Mouse (Mus musculus) kidney, postnatal 14 days (tissue): ENCODE data around the gene Tspan5.

Experiments used
- DNase-seq: peaks from one replicate; pipeline ENCODE4 v3.0.0; 2022; ENCODE audit warnings: mixed read lengths

Gene Tspan5

DNA sequence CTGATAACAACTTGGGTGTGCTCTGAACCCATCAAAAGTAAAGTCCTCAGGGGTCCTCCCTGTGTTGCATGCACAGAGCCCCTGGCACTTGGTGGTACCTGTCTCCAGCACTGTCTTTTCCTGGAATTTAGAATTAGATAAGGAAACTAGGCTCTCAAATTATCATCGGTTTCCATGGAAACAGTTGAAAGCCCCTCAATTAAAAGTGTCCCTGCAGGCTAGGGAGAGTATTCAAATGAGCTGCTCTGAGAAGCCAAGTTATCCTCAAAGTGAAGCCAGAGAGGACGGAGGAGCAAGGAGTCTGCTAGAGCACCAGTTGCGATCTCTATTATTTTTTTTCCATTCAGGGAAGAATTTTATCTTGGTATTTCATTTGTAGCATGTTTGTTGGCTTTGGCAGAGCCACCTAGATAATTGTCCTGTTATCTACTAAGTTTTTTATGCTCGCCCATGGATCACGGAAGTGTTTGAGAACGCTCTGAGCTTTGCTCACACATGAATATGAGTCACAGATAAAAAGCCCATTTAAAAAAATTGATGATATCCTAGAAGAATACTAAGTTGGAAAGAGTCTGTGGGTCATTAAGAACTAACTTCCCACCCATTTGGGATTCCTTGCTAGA, 139.8 kb downstream of the Tspan5 start:
- no peak for DNase-seq

GRCm38 (mm10) chr3:138886121-138886520, 144.1 kb downstream of the Tspan5 start:
- DNase-seq: no peak

- DNase-seq: no peak
These were observed 147.2 kb downstream of the Tspan5 start for GRCm38 (mm10) chr3:138889214-138889613.

DNA sequence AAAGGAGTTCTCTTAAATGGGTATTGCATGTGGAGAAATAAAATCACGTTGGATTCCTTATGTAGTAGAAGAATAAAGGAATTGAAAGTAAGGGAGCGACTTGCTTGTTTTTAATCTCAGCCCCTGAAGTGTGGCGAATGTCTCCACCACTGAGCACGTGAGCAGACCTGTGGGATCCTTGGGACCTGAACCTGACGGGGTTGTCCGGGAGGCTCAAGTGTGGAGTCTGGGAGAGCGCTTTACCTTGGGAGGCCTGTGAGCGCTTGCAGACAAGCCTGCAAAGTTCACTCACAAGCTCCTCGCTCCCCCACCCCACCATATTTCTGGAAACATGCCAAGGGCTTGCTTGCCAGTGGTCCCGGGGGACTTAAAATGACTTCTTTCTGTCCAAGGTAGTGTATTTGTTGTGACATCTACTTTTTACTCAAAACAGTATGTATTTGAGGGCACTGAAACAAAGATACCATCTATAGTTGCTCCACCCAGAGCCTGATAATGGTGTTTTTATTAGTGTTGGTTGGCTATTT, 147.8 kb downstream of the Tspan5 start:
- no peak for DNase-seq

DNA sequence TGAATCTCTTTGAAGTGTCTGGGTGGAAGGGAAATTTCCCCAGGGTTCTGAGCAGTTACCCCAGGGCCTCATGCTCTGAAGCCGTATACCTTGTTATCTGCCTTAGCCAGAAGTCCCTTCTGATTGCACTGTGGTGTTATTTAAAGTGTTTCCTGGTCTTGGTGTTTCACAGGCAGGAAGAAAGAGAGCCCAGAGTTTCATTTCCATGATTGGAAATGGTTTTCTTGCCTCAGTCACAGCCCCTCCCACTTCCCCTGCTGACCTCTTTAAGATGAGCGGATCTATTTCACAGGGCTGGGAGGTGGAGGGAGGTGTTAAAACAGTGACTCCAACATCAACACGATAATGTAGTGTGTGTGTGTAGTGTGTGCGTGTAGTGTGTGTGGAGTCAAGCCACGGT, 151.5 kb downstream of the Tspan5 start:
- DNase-seq: no peak

DNA sequence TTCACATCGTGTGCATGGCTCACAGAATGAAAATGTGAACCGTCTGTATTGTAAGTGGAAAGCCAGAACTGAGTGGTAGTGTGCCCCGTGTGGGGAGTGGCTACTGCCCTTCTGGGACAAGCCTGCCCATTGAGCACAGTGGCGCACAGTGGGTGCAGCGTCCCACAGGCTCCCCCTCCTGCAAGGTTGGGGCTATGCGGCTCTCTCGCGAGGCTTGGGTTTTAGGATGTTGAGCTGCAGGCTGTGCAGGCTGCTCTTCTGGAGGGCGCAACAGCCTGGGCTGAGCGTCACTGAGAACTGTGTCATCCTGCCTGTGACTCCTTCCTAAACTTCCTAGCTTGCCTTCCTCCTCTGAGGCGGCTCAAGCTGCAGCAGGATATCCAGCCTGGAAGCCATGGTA, 155.5 kb downstream of the Tspan5 start:
- no peak for DNase-seq

DNA sequence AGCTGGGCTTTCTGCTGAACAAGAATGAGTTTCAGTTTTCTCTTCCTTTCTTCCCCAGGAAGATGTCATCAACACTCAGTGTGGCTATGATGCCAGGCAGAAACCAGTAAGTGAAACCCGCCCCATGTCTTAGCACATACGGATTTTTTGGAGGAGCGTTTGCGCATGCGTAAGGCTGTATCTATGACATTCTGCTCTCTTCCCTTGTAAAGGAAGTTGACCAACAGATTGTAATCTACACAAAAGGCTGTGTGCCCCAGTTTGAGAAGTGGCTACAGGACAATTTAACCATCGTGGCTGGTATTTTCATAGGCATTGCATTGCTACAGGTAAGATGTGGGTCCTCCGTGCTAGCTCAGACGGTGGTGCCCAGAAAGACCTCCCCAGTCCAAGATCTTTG, 156.1 kb downstream of the Tspan5 start:
- DNase-seq: no peak

- no peak for DNase-seq
These were observed 158.7 kb downstream of the Tspan5 start for GRCm38 (mm10) chr3:138900571-138901141.

- DNase-seq: peak; percentile 41
These were observed 163.7 kb downstream of the Tspan5 start for GRCm38 (mm10) chr3:138905678-138906077.

GRCm38 (mm10) chr3:138906112-138906880, 164.3 kb downstream of the Tspan5 start:
- DNase-seq: peak; percentile 74

- no peak for DNase-seq
These were observed 167.3 kb downstream of the Tspan5 start for GRCm38 (mm10) chr3:138909313-138909712.

GRCm38 (mm10) chr3:138912504-138912903, 170.5 kb downstream of the Tspan5 start:
- no peak for DNase-seq

DNA sequence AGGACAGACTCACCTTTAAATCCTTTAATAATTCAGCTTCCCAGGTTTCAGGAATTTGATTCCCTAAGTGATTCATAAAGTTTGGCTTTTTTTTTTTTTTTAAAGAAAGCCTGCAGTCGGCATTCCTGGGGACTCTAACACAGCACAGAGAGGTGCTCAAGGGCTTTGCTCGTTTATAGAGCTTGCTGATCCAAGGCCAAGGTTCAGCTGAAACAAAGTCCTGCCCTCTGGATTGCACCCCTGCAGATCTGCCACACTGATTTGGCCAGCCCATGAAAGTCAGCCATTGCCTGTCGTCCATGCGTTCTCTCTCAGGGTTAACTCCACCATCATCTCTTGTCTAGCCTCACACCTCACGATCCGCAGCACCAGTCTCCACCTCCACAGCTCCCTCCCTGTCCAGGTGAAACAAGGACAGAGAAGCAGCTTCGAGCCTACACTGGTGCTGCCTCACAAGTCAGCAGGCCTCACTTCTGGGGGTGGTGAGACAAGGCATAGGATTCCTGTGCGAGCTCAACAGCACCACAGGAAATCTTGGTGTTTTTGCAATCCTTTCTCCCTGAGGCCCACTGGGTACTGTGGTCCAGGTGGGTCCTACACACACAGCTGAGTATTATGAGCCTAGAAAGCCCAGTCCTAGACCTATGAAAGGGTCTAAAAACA, 172.8 kb downstream of the Tspan5 start:
- peak; percentile 17 for DNase-seq

DNA sequence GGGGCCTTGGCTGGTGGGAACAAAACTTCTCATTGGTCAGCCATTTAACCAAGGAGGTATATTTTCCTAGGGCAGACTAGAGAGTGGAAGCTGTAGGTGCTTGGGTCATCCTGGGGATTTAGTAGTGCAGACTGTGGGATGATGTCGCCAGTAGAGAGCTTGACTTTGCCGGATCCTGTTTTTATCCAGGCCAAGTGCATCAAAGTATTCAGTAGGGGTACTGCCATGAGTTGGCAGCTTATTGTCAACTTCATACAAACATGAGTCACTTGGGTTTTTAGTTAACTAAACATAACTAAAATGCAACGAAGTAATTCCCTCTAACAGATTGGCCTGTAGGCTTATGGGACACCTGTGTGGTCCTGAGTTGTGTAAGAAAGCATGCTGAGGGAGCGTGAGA, 174.6 kb downstream of the Tspan5 start:
- no peak for DNase-seq

DNA sequence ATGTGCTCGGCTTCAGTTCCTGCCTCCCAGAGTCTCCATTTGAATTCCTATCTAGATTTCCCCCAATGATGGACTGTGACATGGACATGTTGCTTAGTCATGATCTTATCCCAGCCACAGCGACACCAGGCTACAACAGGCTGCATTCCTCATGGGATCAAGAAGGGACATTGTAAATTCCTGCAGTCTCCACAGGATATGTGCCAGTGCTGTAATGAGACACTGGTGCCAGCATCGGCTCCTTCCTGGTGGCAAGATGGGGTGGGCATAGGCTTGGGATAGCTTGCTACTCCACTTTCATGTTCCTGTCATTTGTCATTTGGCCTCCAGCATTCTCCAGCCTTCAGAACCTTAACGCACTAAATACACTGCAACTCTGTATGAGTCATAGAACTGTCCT, 175.0 kb downstream of the Tspan5 start:
- no peak for DNase-seq

DNA sequence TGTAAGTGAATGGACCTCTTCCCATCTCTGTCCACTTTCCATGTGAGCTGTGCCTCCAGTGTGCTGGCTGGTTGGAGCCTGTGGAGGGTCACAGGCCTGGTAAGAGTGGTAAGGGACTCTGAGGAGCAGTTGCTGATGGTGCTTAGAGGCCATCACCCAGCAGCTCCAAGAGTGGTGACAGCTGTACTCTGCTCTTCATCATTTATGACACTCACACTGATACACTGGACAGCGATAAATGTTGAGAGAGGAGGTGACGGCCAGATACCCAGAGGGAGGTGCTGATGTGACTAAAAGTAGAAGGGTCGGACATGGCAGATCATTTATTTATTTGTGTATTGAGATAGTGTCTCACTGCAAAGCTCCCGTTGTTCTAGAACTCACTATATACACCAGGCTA, 176.2 kb downstream of the Tspan5 start:
- DNase-seq: no peak

DNA sequence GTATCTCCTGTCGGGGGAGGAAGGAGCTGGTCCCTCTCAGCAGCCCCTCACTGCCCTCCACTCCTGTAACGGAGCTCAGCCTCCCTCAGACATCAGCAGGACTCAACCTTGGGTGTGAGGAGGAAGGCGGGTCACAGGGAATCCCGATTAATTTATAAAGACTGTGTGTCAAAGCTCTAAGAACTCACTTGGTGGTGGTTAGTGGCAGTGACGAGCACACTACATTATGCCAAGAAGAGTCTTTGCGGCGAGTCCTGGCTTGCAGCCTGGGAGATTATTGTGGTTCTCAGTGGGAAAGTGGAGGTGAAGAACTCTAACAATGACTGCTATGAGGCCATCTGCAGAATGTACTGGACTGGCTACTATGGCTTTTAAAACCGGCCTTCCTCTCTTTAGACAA, 184.2 kb downstream of the Tspan5 start:
- DNase-seq: no peak

GRCm38 (mm10) chr3:138927437-138927836, 185.4 kb downstream of the Tspan5 start:
- DNase-seq: no peak

DNA sequence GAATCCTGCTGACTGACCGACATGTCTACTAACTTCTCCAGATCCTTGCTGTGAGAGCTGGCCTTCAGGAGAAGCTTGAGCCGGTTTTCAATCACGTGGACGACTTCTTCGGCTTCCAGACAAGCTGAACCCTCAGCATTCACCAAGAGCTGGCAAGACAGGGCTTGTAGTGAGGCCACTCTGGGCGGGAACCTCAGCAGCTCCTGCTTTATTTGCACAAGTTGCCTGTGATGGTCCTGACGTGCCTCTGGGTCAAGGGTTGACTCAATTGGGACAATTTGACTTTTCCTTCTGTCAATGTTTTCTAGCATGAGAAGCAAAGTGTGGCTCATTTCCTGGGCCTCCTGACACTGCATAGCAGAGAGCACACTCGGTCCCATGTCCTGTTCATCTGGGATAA, 194.8 kb downstream of the Tspan5 start:
- no peak for DNase-seq

- no peak for DNase-seq
These were observed 195.2 kb downstream of the Tspan5 start for GRCm38 (mm10) chr3:138937241-138937640.

- no peak for DNase-seq
These were observed 199.6 kb downstream of the Tspan5 start for GRCm38 (mm10) chr3:138941604-138942003.

GRCm38 (mm10) chr3:138945516-138945915, 203.5 kb downstream of the Tspan5 start:
- DNase-seq: no peak

- no peak for DNase-seq
These were observed 207.1 kb downstream of the Tspan5 start for GRCm38 (mm10) chr3:138949081-138949480.

DNA sequence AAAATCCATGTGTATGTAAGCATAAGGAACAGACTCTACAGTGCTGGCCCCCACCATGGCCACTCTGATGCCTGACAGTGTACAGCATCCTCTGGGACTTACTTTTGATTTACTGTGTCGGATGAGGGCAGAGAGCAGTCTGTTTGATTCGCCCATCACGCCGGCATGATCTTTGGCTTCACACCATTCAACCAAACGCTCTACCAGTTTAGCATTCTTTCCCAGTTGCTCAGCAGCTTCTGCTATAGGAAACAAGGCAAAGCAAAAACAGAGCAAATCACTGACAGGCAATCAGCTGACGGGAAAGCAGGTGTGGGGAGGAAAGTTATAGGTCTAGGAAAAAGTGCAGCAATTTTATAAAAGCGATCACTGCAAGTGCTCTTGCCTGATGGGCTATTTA, 213.2 kb downstream of the Tspan5 start:
- DNase-seq: no peak
